Mouse (Mus musculus) liver, adult 2 months (tissue): ENCODE data around the gene Thbs4. TPM values are rescaled to one million over a fixed set of nuclear protein-coding genes. Genes with fewer than 3 reads are reported as not detected.

Source experiments
- DNase-seq: peaks from one replicate; pipeline ENCODE4 v3.0.0-alpha.2; 2011; ENCODE audit warnings: low read depth, low spot score; ENCODE audit errors: extremely low read depth
- H3K27ac ChIP-seq: fragments of 200-500 bp; replicated peaks from 2 replicates; pipeline ENCODE4 v1.5.1; 2012; ENCODE audit warnings: low read depth, mild to moderate bottlenecking, control low read depth, inconsistent platforms, low read length; ENCODE audit not compliant: insufficient read depth
- H3K27me3 ChIP-seq: fragments of 200-500 bp; 2 replicates; pipeline ENCODE4 v1.6.1; 2012; ENCODE audit warnings: mild to moderate bottlenecking, moderate library complexity, low read length, inconsistent platforms; ENCODE audit not compliant: control insufficient read depth, insufficient read depth
- H3K36me3 ChIP-seq: fragments of 200-500 bp; 2 replicates; pipeline ENCODE4 v1.6.1; 2012; ENCODE audit warnings: low read length, inconsistent platforms; ENCODE audit not compliant: control insufficient read depth, insufficient read depth
- H3K4me1 ChIP-seq: fragments of 200-500 bp; 2 replicates; pipeline ENCODE4 v1.6.1; 2011; ENCODE audit warnings: low read length; ENCODE audit not compliant: control insufficient read depth, insufficient read depth
- H3K4me3 ChIP-seq: fragments of 200-500 bp; 2 replicates; pipeline ENCODE4 v1.5.1; 2011; ENCODE audit warnings: low read depth, mild to moderate bottlenecking, control low read depth, low read length, moderate library complexity; ENCODE audit not compliant: insufficient read depth
- H3K79me2 ChIP-seq: fragments of 200-500 bp; 2 replicates; pipeline ENCODE4 v1.6.1; 2012; ENCODE audit warnings: inconsistent platforms, mild to moderate bottlenecking, low read length, moderate library complexity; ENCODE audit not compliant: control insufficient read depth, insufficient read depth
- H3K9ac ChIP-seq: fragments of 200-500 bp; 2 replicates; pipeline ENCODE4 v1.6.1; 2012; ENCODE audit warnings: low read depth, mild to moderate bottlenecking, control low read depth, inconsistent platforms, low read length
- CTCF ChIP-seq: fragments of 200-500 bp; IDR thresholded peaks from 2 replicates; pipeline ENCODE4 v1.5.1; 2011; ENCODE audit warnings: low read depth, low read length, control low read depth
- POLR2A ChIP-seq: fragments of 200-500 bp; IDR thresholded peaks from 2 replicates; pipeline ENCODE4 v1.6.1; 2011; ENCODE audit warnings: low read length, control low read depth; ENCODE audit not compliant: insufficient read depth; ENCODE audit errors: extremely low read depth
- WGBS: fragments of 180-500 bp; shearing (Covaris S2); methylation state at CpG from one replicate; pipeline ENCODE4 v1.1.7; 2018; 5-methylcytosine and 5-hydroxymethylcytosine counted together
- polyA plus RNA-seq: library from polyadenylated mRNA; depleted of rRNA; stranded (reverse); fragments of >200 nt; gene quantifications from 2 replicates; pipeline ENCODE4 v1.2.3, GENCODE M21; 2012
- total RNA-seq: library from RNA; depleted of rRNA; stranded (reverse); fragments of >200 nt; gene quantifications from 2 replicates; pipeline ENCODE4 v1.2.3, GENCODE M21; 2014

The Thbs4 gene
- total and polyA plus RNA-seq, 2 experiments: 0.04 to 0.09 TPM

- no peaks in the 10 kb centered on the region for H3K27me3 ChIP-seq
- no peak overlapping the region for H3K4me3 ChIP-seq
- H3K36me3 ChIP-seq: no peaks in the 10 kb centered on the region
- WGBS: 92% methylated on average over 4 of the region's 4 CpGs
- TF ChIP-seq CTCF (no peak), POLR2A (no peak)
- H3K9ac ChIP-seq: no peak overlapping the region
- no peaks in the 10 kb centered on the region for H3K4me1 ChIP-seq
- DNase-seq: no peak
- no peaks in the 10 kb centered on the region for H3K79me2 ChIP-seq
- H3K27ac ChIP-seq: no peak overlapping the region
Observed at GRCm38 (mm10) chr13:92783551-92783950, 11.1 kb downstream of the Thbs4 start.

- H3K27me3 ChIP-seq: no peaks in the 10 kb centered on the region
- no peak overlapping the region for H3K27ac ChIP-seq
- 78% methylated on average over 8 of the region's 8 CpGs for WGBS
- no peaks in the 10 kb centered on the region for H3K36me3 ChIP-seq
- TF ChIP-seq POLR2A (no peak), CTCF (no peak)
- no peak overlapping the region for H3K9ac ChIP-seq
- no peak for DNase-seq
- no peak overlapping the region for H3K4me3 ChIP-seq
- no peaks in the 10 kb centered on the region for H3K79me2 ChIP-seq
- H3K4me1 ChIP-seq: no peaks in the 10 kb centered on the region
Observed at GRCm38 (mm10) chr13:92780927-92781326, 13.7 kb downstream of the Thbs4 start.

GRCm38 (mm10) chr13:92780076-92780475 lies 14.5 kb downstream of the Thbs4 start:
- Histone ChIP-seq H3K27ac (no peak overlapping the region), H3K4me3 (no peak overlapping the region), H3K79me2 (no peaks in the 10 kb centered on the region), H3K4me1 (no peaks in the 10 kb centered on the region), H3K9ac (no peak overlapping the region), H3K36me3 (no peaks in the 10 kb centered on the region), H3K27me3 (no peaks in the 10 kb centered on the region)
- 88% methylated on average over 4 of the region's 4 CpGs for WGBS
- DNase-seq: no peak
- no peak for TF ChIP-seq CTCF
- TF ChIP-seq POLR2A: no peak

- H3K4me3 ChIP-seq: no peak overlapping the region
- H3K4me1 ChIP-seq: no peaks in the 10 kb centered on the region
- H3K79me2 ChIP-seq: no peaks in the 10 kb centered on the region
- H3K36me3 ChIP-seq: no peaks in the 10 kb centered on the region
- TF ChIP-seq POLR2A (no peak), CTCF (no peak)
- no peak overlapping the region for H3K9ac ChIP-seq
- WGBS: 77% methylated on average over 7 of the region's 7 CpGs
- DNase-seq: no peak
- H3K27ac ChIP-seq: no peak overlapping the region
- no peaks in the 10 kb centered on the region for H3K27me3 ChIP-seq
Observed at GRCm38 (mm10) chr13:92778642-92779041, 16.0 kb downstream of the Thbs4 start.

- TF ChIP-seq CTCF (no peak), POLR2A (no peak)
Observed at GRCm38 (mm10) chr13:92775916-92776315, 18.7 kb downstream of the Thbs4 start.

GRCm38 (mm10) chr13:92774887-92775286 lies 19.7 kb downstream of the Thbs4 start:
- WGBS: 88% methylated on average over 9 of the region's 9 CpGs
- no peak for DNase-seq
- Histone ChIP-seq H3K4me3 (no peak overlapping the region), H3K27ac (no peak overlapping the region), H3K36me3 (no peaks in the 10 kb centered on the region), H3K9ac (no peak overlapping the region), H3K4me1 (no peaks in the 10 kb centered on the region), H3K79me2 (no peaks in the 10 kb centered on the region), H3K27me3 (0 out of 2 replicates have a peak, but pooled peaks cover 3% of the 10 kb centered on the region)
- TF ChIP-seq POLR2A (no peak), CTCF (no peak)

More at GRCm38 (mm10) chr13:92775916-92776315, 18.7 kb downstream of the Thbs4 start:
- no peaks in the 10 kb centered on the region for H3K4me1 ChIP-seq
- no peak overlapping the region for H3K9ac ChIP-seq
- H3K27ac ChIP-seq: no peak overlapping the region
- no peak for DNase-seq
- no peaks in the 10 kb centered on the region for H3K79me2 ChIP-seq
- 0 out of 2 replicates have a peak, but pooled peaks cover 3% of the 10 kb centered on the region for H3K27me3 ChIP-seq
- H3K36me3 ChIP-seq: no peaks in the 10 kb centered on the region
- 84% methylated on average over 7 of the region's 7 CpGs for WGBS
- H3K4me3 ChIP-seq: no peak overlapping the region
